Mouse (Mus musculus) neural tube, embryonic 14.5 days (tissue): ENCODE results near the gene Art3. TPM values are rescaled to one million over a fixed set of nuclear protein-coding genes. Genes with fewer than 3 reads are reported as not detected.

Experiments used
- ATAC-seq: fragments of 200-750 bp; cut with Nextera tagmentation; 2 replicates; pipeline ENCODE4 v1.8.0; 2017; ENCODE audit warnings: low read depth, mild to moderate bottlenecking, moderate TSS enrichment, moderate library complexity
- H3K27ac ChIP-seq: fragments of 300-500 bp; sonication (generic); 2 replicates; pipeline ENCODE4 v1.5.1; 2014; ENCODE audit warnings: low read depth, mild to moderate bottlenecking, control low read depth, low read length, moderate library complexity, mixed read lengths
- H3K27me3 ChIP-seq: fragments of 300-500 bp; sonication (generic); 2 replicates; pipeline ENCODE4 v1.6.1; 2014; ENCODE audit warnings: low read length; ENCODE audit not compliant: control insufficient read depth, insufficient read depth
- H3K36me3 ChIP-seq: fragments of 300-500 bp; sonication (generic); 2 replicates; pipeline ENCODE4 v1.6.1; 2014; ENCODE audit warnings: low read length, mixed read lengths; ENCODE audit not compliant: control insufficient read depth, insufficient read depth
- H3K4me1 ChIP-seq: fragments of 300-500 bp; sonication (generic); 2 replicates; pipeline ENCODE4 v1.6.1; 2014; ENCODE audit warnings: low read length; ENCODE audit not compliant: control insufficient read depth, insufficient read depth
- H3K4me2 ChIP-seq: fragments of 300-500 bp; sonication (generic); 2 replicates; pipeline ENCODE4 v1.6.1; 2014; ENCODE audit warnings: mild to moderate bottlenecking, low read depth, low read length, control low read depth
- H3K4me3 ChIP-seq: fragments of 300-500 bp; sonication (generic); 2 replicates; pipeline ENCODE4 v1.5.1; 2014; ENCODE audit warnings: low read depth, low read length, control low read depth, mixed read lengths
- H3K9ac ChIP-seq: fragments of 300-500 bp; sonication (generic); replicated peaks from 2 replicates; pipeline ENCODE4 v1.6.1; 2014; ENCODE audit warnings: low read depth, mild to moderate bottlenecking, control low read depth, low read length, mixed read lengths
- H3K9me3 ChIP-seq: fragments of 300-500 bp; sonication (generic); 2 replicates; pipeline ENCODE4 v1.6.1; 2016; ENCODE audit warnings: low read length; ENCODE audit not compliant: control insufficient read depth
- WGBS: fragments of 180-500 bp; shearing (Covaris S2); extraction: QIAGEN DNeasy Blood & Tissue Kit; methylation state at CpG from one replicate; pipeline ENCODE4 v1.1.7; 2014; 5-methylcytosine and 5-hydroxymethylcytosine counted together
- polyA plus RNA-seq: library from polyadenylated mRNA; unstranded; fragments of >200 nt; fragmentation: Nextera tagmentation; extraction: Ambion mirVana; gene quantifications from 2 replicates; pipeline ENCODE4 v1.2.1, GENCODE M21; 2014

Gene Art3
- polyA plus RNA-seq, 1 experiment from 2014 or later: 6.0 TPM

DNA sequence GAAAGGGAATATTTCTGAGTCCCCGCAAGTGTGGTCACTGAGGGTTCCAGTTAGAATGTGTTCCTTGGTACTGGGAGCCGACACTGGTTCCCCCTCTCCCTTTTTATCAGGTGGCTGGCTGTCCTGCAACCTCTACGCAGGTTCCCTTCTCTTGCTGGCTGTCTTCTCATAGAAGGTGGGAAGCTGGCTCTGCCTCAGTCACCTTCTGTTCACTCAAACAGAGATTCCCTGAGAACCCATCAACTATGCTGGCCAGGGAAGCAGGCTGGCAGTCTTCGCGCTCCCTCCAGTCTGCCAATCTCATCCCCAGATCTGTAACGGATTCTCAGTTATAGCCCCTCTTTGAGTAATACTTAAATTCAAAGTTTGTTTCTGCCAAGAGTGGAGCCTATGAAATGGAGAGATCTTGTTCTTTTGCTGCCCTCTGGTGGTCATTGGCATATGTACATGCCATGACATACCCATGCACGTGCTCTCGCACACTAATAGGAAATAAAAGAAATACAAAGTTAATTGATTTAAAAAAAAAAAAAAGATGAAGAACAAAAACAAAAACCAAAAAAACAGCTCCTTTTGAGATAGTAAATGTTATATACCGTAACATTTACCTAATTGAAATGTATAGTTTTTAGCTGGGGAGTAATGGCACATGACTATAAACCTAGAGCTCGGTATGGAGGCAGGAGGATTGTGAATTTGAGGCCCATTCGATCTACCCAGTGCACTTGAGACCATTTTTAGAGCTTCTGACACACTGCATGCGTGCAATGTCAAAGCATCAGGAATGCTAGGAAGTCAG is 50.1 kb downstream of the Art3 start:
- H3K4me1 ChIP-seq: no peaks in the 10 kb centered on the region
- H3K9ac ChIP-seq: no peak overlapping the region
- H3K27ac ChIP-seq: no peak overlapping the region
- H3K4me3 ChIP-seq: no peak overlapping the region
- 35% methylated on average over 12 of the region's 12 CpGs for WGBS
- H3K36me3 ChIP-seq: no peaks in the 10 kb centered on the region
- no peak overlapping the region for H3K4me2 ChIP-seq
- H3K27me3 ChIP-seq: no peaks in the 10 kb centered on the region
- H3K9me3 ChIP-seq: no peaks in the 10 kb centered on the region
- peak; percentile 91; the same call in 1 of the 2 replicates for ATAC-seq

- H3K27ac ChIP-seq: no peak overlapping the region
- H3K9me3 ChIP-seq: no peaks in the 10 kb centered on the region
- ATAC-seq: no peak
- H3K4me1 ChIP-seq: no peaks in the 10 kb centered on the region
- no peak overlapping the region for H3K4me2 ChIP-seq
- no peak overlapping the region for H3K4me3 ChIP-seq
- no peaks in the 10 kb centered on the region for H3K36me3 ChIP-seq
- 59% methylated on average over 9 of the region's 9 CpGs for WGBS
- no peak overlapping the region for H3K9ac ChIP-seq
- no peaks in the 10 kb centered on the region for H3K27me3 ChIP-seq
These were observed 50.7 kb downstream of the Art3 start for GRCm38 (mm10) chr5:92382349-92382679.

DNA sequence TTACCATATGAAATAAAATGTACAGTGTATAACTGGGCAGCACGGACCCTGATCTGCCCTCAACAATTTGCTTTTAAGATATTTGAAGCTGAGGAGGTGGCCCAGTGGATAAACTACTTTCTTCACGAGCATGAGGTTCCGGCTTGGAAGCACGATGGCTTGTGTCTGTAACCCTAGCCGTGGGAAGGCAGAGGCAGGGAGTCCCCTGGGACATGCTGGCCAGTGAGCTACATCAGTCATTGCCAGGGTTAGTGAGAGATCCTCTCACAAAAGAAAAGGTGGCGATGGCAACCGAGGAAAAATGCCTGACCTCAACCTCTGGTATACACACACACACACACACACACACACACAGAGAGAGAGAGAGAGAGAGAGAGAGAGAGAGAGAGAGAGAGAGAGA is 52.1 kb downstream of the Art3 start:
- 42% methylated on average over 7 of the region's 7 CpGs for WGBS
- Histone ChIP-seq H3K27me3 (no peaks in the 10 kb centered on the region), H3K27ac (no peak overlapping the region), H3K4me2 (no peak overlapping the region), H3K36me3 (no peaks in the 10 kb centered on the region), H3K4me1 (no peaks in the 10 kb centered on the region), H3K9me3 (no peaks in the 10 kb centered on the region), H3K9ac (no peak overlapping the region), H3K4me3 (no peak overlapping the region)
- ATAC-seq: no peak

DNA sequence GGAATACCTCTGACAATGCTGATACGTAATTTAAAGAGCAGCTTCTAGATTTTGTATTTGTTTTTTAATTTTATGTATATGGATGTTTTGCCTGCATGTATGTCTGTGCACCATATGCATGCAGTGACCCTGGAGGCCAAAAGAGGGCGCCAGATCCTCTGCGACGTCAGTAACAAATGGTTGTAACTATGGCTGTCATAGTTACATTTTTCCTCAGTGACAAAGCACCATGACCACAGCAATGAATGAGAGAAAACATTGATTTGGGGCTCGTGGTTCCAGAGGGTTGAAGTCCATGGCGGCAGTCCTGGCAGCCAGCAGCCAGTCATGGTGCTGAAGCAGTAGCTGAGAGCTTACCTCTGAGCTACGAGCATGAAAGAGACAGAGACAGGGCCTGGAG is 53.2 kb downstream of the Art3 start:
- Histone ChIP-seq H3K4me3 (no peak overlapping the region), H3K4me1 (no peaks in the 10 kb centered on the region), H3K9ac (no peak overlapping the region), H3K4me2 (no peak overlapping the region), H3K9me3 (no peaks in the 10 kb centered on the region), H3K27me3 (no peaks in the 10 kb centered on the region), H3K27ac (no peak overlapping the region), H3K36me3 (no peaks in the 10 kb centered on the region)
- WGBS: 45% methylated on average over 7 of the region's 7 CpGs
- ATAC-seq: no peak

DNA sequence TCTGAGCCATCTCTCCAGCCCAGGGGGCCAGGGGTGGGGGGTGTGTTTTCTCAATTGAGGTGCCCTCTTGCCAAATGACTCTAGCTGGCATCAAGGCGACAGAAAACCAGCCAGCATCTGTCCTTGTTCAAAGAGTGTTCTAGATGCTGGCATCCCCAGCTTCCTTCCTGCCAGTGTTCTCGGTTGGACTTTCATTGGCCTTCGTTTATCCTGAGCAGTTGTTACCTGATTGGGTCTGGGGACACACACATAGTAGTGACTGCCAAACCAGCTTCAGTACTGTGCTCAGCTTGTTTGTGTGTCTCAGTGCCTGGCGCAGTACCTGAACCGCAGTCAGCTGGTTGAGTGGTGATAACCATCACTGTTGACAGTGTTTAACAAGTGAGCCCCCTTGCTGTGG is 54.5 kb downstream of the Art3 start:
- no peak overlapping the region for H3K27ac ChIP-seq
- WGBS: 86% methylated on average over 5 of the region's 5 CpGs
- no peaks in the 10 kb centered on the region for H3K4me1 ChIP-seq
- no peaks in the 10 kb centered on the region for H3K9me3 ChIP-seq
- no peaks in the 10 kb centered on the region for H3K27me3 ChIP-seq
- H3K9ac ChIP-seq: no peak overlapping the region
- H3K4me3 ChIP-seq: no peak overlapping the region
- no peak overlapping the region for H3K4me2 ChIP-seq
- H3K36me3 ChIP-seq: no peaks in the 10 kb centered on the region
- no peak for ATAC-seq

DNA sequence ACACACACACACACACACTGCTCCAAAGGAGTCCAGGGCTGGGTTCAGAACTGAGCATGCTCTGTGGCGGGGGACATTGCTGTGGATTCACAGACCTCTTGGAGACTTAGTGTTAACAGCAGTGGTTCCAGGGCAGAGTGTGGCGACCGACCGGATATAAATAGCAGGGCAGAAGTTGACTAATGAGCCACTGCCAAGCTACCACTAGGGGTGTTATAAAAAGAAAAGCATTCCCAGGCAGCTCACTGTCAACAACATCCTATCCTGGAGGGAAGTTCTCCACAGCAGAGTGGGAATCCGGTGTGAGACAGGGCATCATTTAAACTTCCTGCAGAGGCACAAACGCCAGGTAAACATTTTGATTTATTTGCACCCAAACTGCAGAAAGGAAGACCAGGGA is 55.0 kb downstream of the Art3 start:
- H3K27me3 ChIP-seq: no peaks in the 10 kb centered on the region
- no peaks in the 10 kb centered on the region for H3K4me1 ChIP-seq
- H3K4me2 ChIP-seq: no peak overlapping the region
- no peak for ATAC-seq
- no peaks in the 10 kb centered on the region for H3K36me3 ChIP-seq
- no peak overlapping the region for H3K4me3 ChIP-seq
- WGBS: 42% methylated on average over 6 of the region's 6 CpGs
- no peaks in the 10 kb centered on the region for H3K9me3 ChIP-seq
- H3K27ac ChIP-seq: no peak overlapping the region
- no peak overlapping the region for H3K9ac ChIP-seq

DNA sequence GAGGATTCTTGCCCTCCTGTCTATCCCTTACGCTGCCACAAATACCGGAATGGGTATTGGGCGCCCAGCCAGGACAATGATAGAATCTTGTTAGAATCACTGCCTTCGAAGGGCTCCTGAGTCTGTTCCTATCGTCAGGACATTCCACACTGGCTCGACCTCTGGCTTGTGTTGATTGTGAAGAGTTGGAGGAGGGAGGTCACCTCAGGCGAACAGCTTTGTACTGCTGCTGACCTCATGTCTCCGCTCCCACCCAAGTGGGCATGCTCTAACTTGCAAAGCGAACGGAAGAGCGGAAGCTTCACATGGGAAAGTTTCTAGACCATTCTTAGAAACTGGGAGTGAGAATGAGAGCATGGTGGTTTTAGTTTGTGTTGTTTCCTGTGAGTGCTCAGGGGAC is 55.8 kb downstream of the Art3 start:
- Histone ChIP-seq H3K9me3 (no peaks in the 10 kb centered on the region), H3K9ac (no peak overlapping the region), H3K4me2 (no peak overlapping the region), H3K27ac (no peak overlapping the region), H3K36me3 (no peaks in the 10 kb centered on the region), H3K27me3 (0 out of 2 replicates have a peak, but pooled peaks cover 2% of the 10 kb centered on the region), H3K4me1 (no peaks in the 10 kb centered on the region), H3K4me3 (no peak overlapping the region)
- ATAC-seq: no peak
- WGBS: 76% methylated on average over 11 of the region's 11 CpGs

GRCm38 (mm10) chr5:92389977-92390376 is 58.4 kb downstream of the Art3 start:
- Histone ChIP-seq H3K27me3 (0 out of 2 replicates have a peak, but pooled peaks cover 3% of the 10 kb centered on the region), H3K9ac (no peak overlapping the region), H3K4me1 (0 out of 2 replicates have a peak, but pooled peaks cover 3% of the 10 kb centered on the region), H3K4me2 (no peak overlapping the region), H3K9me3 (no peaks in the 10 kb centered on the region), H3K36me3 (no peaks in the 10 kb centered on the region), H3K27ac (no peak overlapping the region), H3K4me3 (no peak overlapping the region)
- WGBS: 71% methylated on average over 2 of the region's 2 CpGs
- no peak for ATAC-seq

DNA sequence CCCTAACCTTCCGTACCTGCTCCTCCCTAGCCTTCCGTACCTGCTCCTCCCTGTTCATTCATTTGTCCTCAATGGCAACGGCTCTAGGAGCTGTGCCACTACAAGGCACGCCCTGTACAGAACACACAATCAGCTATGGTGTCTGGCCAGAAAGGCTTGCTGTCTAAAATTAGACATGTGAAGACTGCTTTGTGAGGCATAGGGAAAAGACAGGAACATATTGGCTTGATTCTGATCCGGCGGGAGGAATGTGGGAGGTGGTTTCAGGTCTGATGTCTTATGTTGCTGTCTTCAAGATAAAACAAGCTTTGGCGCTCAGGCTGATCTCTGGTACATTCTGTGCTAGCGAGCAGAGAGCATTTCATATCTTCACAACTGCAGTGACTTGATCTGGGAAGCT is 59.0 kb downstream of the Art3 start:
- Histone ChIP-seq H3K27me3 (0 out of 2 replicates have a peak, but pooled peaks cover 3% of the 10 kb centered on the region), H3K4me2 (no peak overlapping the region), H3K36me3 (no peaks in the 10 kb centered on the region), H3K4me1 (0 out of 2 replicates have a peak, but pooled peaks cover 3% of the 10 kb centered on the region), H3K4me3 (no peak overlapping the region), H3K9me3 (no peaks in the 10 kb centered on the region), H3K27ac (no peak overlapping the region), H3K9ac (no peak overlapping the region)
- WGBS: 85% methylated on average over 8 of the region's 8 CpGs
- no peak for ATAC-seq
